In genomic region chr1:192692982-192693381, GRCm38 (mm10) we compare ENCODE assay signal across 31 mouse cellular contexts.
DNase-seq lines count a peak whose midpoint lies in the region; ATAC-seq lines count a peak whose summit lies in the region.
"Had no signal": no experiment of that assay in that cellular context is flagged by ENCODE, and none has a peak within 500 bp of the region (broad histone marks: within the 10 kb centered on the region; RNA-seq: fewer than 3 reads in every experiment).

No protein-coding gene starts in this region.

- H3K27me3 ChIP-seq in heart, embryonic 12.5 days (replicated peaks), result no peaks in the 10 kb centered on the region
- H3K27me3 ChIP-seq: heart, embryonic 13.5 days; hindbrain, embryonic 12.5 days; liver, embryonic 12.5 days; neural tube, embryonic 13.5 days had no signal

- 0 out of 2 replicates have a peak, but pooled peaks cover 3% of the 10 kb centered on the region for H3K9me3 ChIP-seq in heart, embryonic 12.5 days (replicated peaks)
- H3K9me3 ChIP-seq: heart, embryonic 13.5 days; hindbrain, embryonic 12.5 days; liver, embryonic 12.5 days; neural tube, embryonic 13.5 days had no signal

- no peak overlapping the region for H3K9ac ChIP-seq in heart, embryonic 12.5 days
- H3K9ac ChIP-seq: forebrain, postnatal 0 days; heart, embryonic 13.5 days; hindbrain, embryonic 12.5 days; liver, embryonic 12.5 days; liver, postnatal 0 days; neural tube, embryonic 13.5 days had no signal

- no peaks in the 10 kb centered on the region for H3K36me3 ChIP-seq in heart, embryonic 12.5 days
- H3K36me3 ChIP-seq: heart, embryonic 13.5 days; hindbrain, embryonic 12.5 days; liver, embryonic 12.5 days; neural tube, embryonic 13.5 days had no signal

- no peak overlapping the region for H3K27ac ChIP-seq in heart, embryonic 12.5 days (ENCODE audit: poor library complexity, severe bottlenecking)
- H3K27ac ChIP-seq: heart, embryonic 13.5 days; hindbrain, embryonic 12.5 days; hindbrain, postnatal 0 days; kidney, postnatal 0 days; liver, embryonic 12.5 days; neural tube, embryonic 13.5 days had no signal

- no peaks in the 10 kb centered on the region for H3K4me1 ChIP-seq in heart, embryonic 12.5 days (replicated peaks)
- H3K4me1 ChIP-seq: heart, embryonic 13.5 days; liver, embryonic 12.5 days had no signal

- H3K4me3 ChIP-seq in heart, embryonic 12.5 days, result no peak overlapping the region
- H3K4me3 ChIP-seq: heart, embryonic 13.5 days; hindbrain, embryonic 12.5 days; liver, embryonic 12.5 days; neural tube, embryonic 13.5 days had no signal

- WGBS in heart, embryonic 12.5 days, result 68% methylated on average over 7 of the region's 7 CpGs

- DNase-seq in 3T3-L1 (ENCODE audit: low read depth, low spot score), result peak; percentile 8
- peak; percentile 70 for DNase-seq in CD4-positive helper T cell, adult 2 months (ENCODE audit: low read depth, low spot score)
- DNase-seq in induced T-regulatory cell, adult 2 months (ENCODE audit: low read depth), result peak; percentile 11
- peak; percentile 58 for DNase-seq in thymus, postnatal 0 days (ENCODE audit: low spot score)
- no peak for DNase-seq in frontal cortex, postnatal 10 days (ENCODE audit: low spot score in 2 of 2)
- no peak for DNase-seq in cerebellum, adult 11 months
- DNase-seq in layer of hippocampus, adult 18-20 months (ENCODE audit: low spot score in 2 of 2), result no peak
- DNase-seq: adrenal gland, adult 8-10 months; cerebellum, adult 8-10 months; cerebellum, postnatal 25 days; forebrain, postnatal 0 days; gastrocnemius, postnatal 14 days; heart, adult 18-20 months; heart, postnatal 10 days; kidney, adult 8-10 months; kidney, postnatal 4 days; layer of hippocampus, postnatal 36 days; left cerebral cortex, postnatal 4 days; liver, postnatal 0 days; lung, postnatal 36 days; midbrain, embryonic 14.5 days; right cerebral cortex, postnatal 4 days had no signal

- no peak overlapping the region for H3K4me2 ChIP-seq in heart, embryonic 12.5 days
- H3K4me2 ChIP-seq: heart, embryonic 13.5 days; hindbrain, embryonic 12.5 days; liver, embryonic 12.5 days; neural tube, embryonic 13.5 days had no signal

- ATAC-seq in heart, embryonic 12.5 days (ENCODE audit: insufficient number of reproducible peaks, low FRiP score), result no peak
- ATAC-seq: activated CD4-positive, CD25-positive, alpha-beta regulatory T cell, adult 4 months; forebrain, postnatal 0 days; hindbrain, postnatal 0 days; intestine, embryonic 16.5 days; liver, embryonic 12.5 days; liver, postnatal 0 days had no signal

Comparison
In these comparisons a context has a peak if more than half of its experiments do, and no peak if none do; other contexts are left out.
1. DNase-seq: peak in 3T3-L1 (single experiment), CD4-positive helper T cell, adult 2 months (single experiment), induced T-regulatory cell, adult 2 months (single experiment) and thymus, postnatal 0 days (single experiment); none in frontal cortex, postnatal 10 days (0 of 2), cerebellum, adult 11 months (single experiment) and layer of hippocampus, adult 18-20 months (0 of 2).